Mouse (Mus musculus) limb, embryonic 14.5 days (tissue): ENCODE results near the gene Mlph. TPM values are rescaled to one million over a fixed set of nuclear protein-coding genes. Genes with fewer than 3 reads are reported as not detected.

Source experiments
- ATAC-seq: fragments of 200-750 bp; cut with Nextera tagmentation; 2 replicates; pipeline ENCODE4 v1.8.0; 2017; ENCODE audit warnings: low read depth, moderate number of reproducible peaks, moderate TSS enrichment; ENCODE audit not compliant: low FRiP score
- DNase-seq: peaks from one replicate; pipeline ENCODE4 v3.0.0-alpha.2; 2015; ENCODE audit warnings: low spot score
- H3K27ac ChIP-seq: fragments of 300-500 bp; sonication (generic); replicated peaks from 2 replicates; pipeline ENCODE4 v1.5.1; 2014; ENCODE audit warnings: low read depth, mild to moderate bottlenecking, low read length, moderate library complexity, mixed read lengths
- H3K27me3 ChIP-seq: fragments of 300-500 bp; sonication (generic); 2 replicates; pipeline ENCODE4 v1.6.1; 2014; ENCODE audit warnings: low read length, mixed read lengths; ENCODE audit not compliant: control insufficient read depth, insufficient read depth
- H3K36me3 ChIP-seq: fragments of 300-500 bp; sonication (generic); 2 replicates; pipeline ENCODE4 v1.6.1; 2014; ENCODE audit warnings: mild to moderate bottlenecking, low read length, moderate library complexity, mixed read lengths; ENCODE audit not compliant: control insufficient read depth, insufficient read depth
- H3K4me1 ChIP-seq: fragments of 300-500 bp; sonication (generic); 2 replicates; pipeline ENCODE4 v1.6.1; 2014; ENCODE audit warnings: antibody characterized with exemption, low read length, mixed read lengths; ENCODE audit not compliant: control insufficient read depth, insufficient read depth
- H3K4me2 ChIP-seq: fragments of 300-500 bp; sonication (generic); replicated peaks from 2 replicates; pipeline ENCODE4 v1.6.1; 2014; ENCODE audit warnings: low read depth, mild to moderate bottlenecking, low read length, moderate library complexity; ENCODE audit not compliant: severe bottlenecking
- H3K4me3 ChIP-seq: fragments of 300-500 bp; sonication (generic); replicated peaks from 2 replicates; pipeline ENCODE4 v1.5.1; 2014; ENCODE audit warnings: low read length
- H3K9ac ChIP-seq: fragments of 300-500 bp; sonication (generic); 2 replicates; pipeline ENCODE4 v1.6.1; 2014; ENCODE audit warnings: mild to moderate bottlenecking, low read depth, low read length, moderate library complexity; ENCODE audit not compliant: severe bottlenecking
- H3K9me3 ChIP-seq: fragments of 300-500 bp; sonication (generic); 2 replicates; pipeline ENCODE4 v1.6.1; 2016; ENCODE audit warnings: low read length; ENCODE audit not compliant: control insufficient read depth
- POLR2A ChIP-seq: fragments of 200-500 bp; IDR thresholded peaks from 2 replicates; pipeline ENCODE4 v1.8.0; 2012; ENCODE audit warnings: inconsistent platforms, mild to moderate bottlenecking, moderate library complexity, borderline replicate concordance; ENCODE audit not compliant: insufficient read depth, insufficient read length; ENCODE audit errors: extremely low read depth
- WGBS: fragments of 180-500 bp; shearing (Covaris S2); extraction: QIAGEN DNeasy Blood & Tissue Kit; methylation state at CpG from one replicate; pipeline ENCODE4 v1.1.7; 2014; 5-methylcytosine and 5-hydroxymethylcytosine counted together
- polyA plus RNA-seq, 2 experiments: library from polyadenylated mRNA; depleted of rRNA in 1 of 2; stranded (reverse) in 1 of 2; unstranded in 1 of 2; fragments of >200 nt; fragmentation: Nextera tagmentation in 1 of 2; extraction: Ambion mirVana in 1 of 2; gene quantifications; 2 replicates each; pipeline versions ENCODE4 v1.2.1 to v1.2.3; 2012 to 2014

The Mlph gene
- polyA plus RNA-seq, 2 experiments, result 1.3 to 1.5 TPM

GRCm38 (mm10) chr1:90997136-90997535, 82.3 kb downstream of the Mlph start:
- Histone ChIP-seq H3K9ac (no peak overlapping the region), H3K4me1 (peaks cover 11% of the 10 kb centered on the region; the same call in 1 of the 2 replicates), H3K27ac (no peak overlapping the region), H3K27me3 (no peaks in the 10 kb centered on the region), H3K9me3 (no peaks in the 10 kb centered on the region), H3K4me3 (no peak overlapping the region), H3K36me3 (no peaks in the 10 kb centered on the region), H3K4me2 (no peak overlapping the region)
- ATAC-seq, result no peak
- TF ChIP-seq POLR2A, result no peak
- no peak for DNase-seq
- WGBS, result 67% methylated on average over 4 of the region's 4 CpGs

GRCm38 (mm10) chr1:90997641-90998040, 82.8 kb downstream of the Mlph start:
- Histone ChIP-seq H3K4me1 (peaks cover 11% of the 10 kb centered on the region; the same call in 1 of the 2 replicates), H3K27ac (no peak overlapping the region), H3K9me3 (no peaks in the 10 kb centered on the region), H3K36me3 (no peaks in the 10 kb centered on the region), H3K4me2 (no peak overlapping the region; the same call in 1 of the 2 replicates), H3K4me3 (peak overlapping the region; percentile 73; the same call in 1 of the 2 replicates), H3K9ac (peak overlapping the region; percentile 83; the same call in 1 of the 2 replicates), H3K27me3 (no peaks in the 10 kb centered on the region)
- 86% methylated on average over 5 of the region's 5 CpGs for WGBS
- ATAC-seq (no peak), DNase-seq (no peak)
- TF ChIP-seq POLR2A, result no peak

DNA sequence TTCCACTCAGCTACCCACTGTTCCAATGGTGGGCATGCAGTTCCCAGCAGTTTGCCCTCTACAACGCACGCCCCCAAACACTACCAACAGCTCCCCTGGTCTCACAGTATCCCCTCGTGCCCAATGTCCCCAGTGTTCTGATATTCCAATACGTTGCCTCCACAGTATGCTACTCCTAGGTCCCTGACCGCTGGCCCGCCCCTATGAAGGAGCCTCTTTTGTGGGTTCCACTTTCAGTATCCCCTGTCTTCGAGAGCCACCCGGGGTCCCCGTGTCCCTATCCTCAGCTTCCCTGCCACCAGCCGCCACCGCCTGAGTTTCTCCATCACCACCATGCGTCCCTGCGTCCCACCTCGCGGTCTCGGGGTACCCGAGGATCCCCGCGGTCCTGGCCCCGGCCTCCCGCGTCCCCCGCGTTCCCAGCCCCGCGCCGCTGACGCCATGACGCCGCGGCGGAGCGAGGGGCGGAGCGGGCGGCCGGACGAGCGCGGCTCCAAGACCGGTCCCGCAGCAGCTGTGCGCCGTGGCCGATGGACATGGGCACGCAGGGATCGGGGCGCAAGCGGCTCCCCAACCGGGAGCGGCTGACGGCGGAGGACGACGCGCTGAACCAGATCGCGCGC, 83.5 kb downstream of the Mlph start, which contains the start of gene Lrrfip1:
TSS of gene Lrrfip1 (plus strand) at position 470 of the 623 bp plus-strand sequence.
- Histone ChIP-seq H3K4me2 (peak within 1 kb of the TSS; percentile 98), H3K9me3 (no peaks in the 10 kb centered on the region), H3K36me3 (no peaks in the 10 kb centered on the region), H3K9ac (peak within 1 kb of the TSS; percentile 83), H3K4me1 (peaks cover 11% of the 10 kb centered on the region; the same call in 1 of the 2 replicates), H3K27me3 (no peaks in the 10 kb centered on the region), H3K27ac (no peak within 1 kb of the TSS; the same call in 1 of the 2 replicates), H3K4me3 (peak within 1 kb of the TSS; percentile 73)
- DNase-seq (peak; percentile 17), ATAC-seq (peak; percentile 87)
- 2% methylated on average over 40 of the region's 59 CpGs for WGBS
- 0 out of 2 replicates have a peak, but pooled peaks have one; percentile 50 for TF ChIP-seq POLR2A

DNA sequence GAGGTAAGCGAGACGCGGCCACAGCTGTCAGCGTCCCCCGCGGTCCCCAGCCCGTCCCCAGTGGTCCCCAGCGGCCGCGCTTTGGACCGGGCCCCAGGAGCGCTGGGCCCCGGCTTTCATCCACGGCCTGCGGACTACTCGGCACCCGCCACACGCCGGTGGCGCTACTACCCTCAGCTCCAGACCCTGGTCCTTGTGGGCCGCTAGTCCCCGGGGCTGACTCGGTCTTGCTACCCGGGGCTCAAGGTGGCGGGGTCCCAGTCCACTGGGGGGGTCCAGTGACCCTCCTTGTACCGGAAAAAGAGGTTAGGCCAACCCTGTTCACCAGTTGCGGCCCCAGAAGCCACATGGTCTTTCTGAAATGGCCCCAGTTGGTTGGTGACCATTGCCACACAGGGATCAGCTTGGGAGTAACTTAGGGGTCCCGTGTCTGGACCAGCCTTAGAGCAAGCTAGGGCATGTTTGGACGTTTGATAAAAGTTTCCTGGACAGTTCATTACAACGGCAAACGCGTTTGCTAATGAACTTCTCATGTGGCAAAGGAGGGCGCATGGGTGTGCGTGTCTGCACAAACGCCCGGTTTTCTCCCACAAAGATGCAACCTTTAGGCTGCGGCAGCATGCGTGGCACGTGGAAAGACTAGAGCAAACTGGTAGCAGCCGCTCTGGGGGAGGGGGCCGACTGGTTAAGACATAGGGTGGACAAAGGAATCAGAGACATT, 84.2 kb downstream of the Mlph start:
- peak overlapping the region; percentile 73 for H3K4me3 ChIP-seq
- H3K4me1 ChIP-seq, result peaks cover 11% of the 10 kb centered on the region; the same call in 1 of the 2 replicates
- H3K27me3 ChIP-seq, result no peaks in the 10 kb centered on the region
- no peaks in the 10 kb centered on the region for H3K9me3 ChIP-seq
- TF ChIP-seq POLR2A, result no peak
- no peak overlapping the region for H3K27ac ChIP-seq
- no peaks in the 10 kb centered on the region for H3K36me3 ChIP-seq
- H3K4me2 ChIP-seq, result peak overlapping the region; percentile 98
- H3K9ac ChIP-seq, result peak overlapping the region; percentile 83
- DNase-seq (no peak), ATAC-seq (peak; percentile 70)
- under 1% methylated on average over 39 of the region's 41 CpGs for WGBS

DNA sequence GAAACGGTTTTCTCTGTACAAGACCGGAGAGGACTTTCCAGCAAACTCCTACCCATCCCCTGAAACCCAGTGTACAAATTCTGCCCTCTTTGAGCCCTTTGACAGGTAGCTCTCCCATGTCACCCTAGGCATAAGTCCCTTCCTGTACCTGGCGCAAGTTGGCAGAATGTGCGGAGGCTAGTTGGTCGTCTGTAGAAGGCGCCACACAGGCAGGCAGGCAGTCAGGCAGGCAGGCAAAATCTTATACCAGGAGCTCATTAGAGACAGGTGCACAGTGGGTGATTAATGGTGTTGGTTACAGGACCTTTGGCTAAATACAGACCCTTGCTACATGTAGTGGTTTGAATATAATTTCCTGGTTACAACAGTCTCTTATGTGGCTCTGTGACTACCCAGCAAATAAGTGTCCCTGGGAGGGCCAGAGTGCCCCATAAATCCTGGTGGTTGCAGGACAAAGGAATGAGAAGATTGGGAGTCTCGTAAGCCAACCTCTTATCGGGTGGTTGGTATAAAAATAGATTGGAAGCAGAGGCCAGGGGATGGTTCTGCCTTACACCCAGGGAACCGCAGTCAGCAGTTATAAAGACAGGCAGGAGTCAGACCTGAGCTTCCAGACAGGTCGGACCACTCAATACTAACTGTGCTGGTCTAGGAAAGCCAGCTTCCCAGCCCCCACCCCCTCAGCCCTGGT, 85.2 kb downstream of the Mlph start:
- no peaks in the 10 kb centered on the region for H3K9me3 ChIP-seq

More for the DNA sequence above, 85.2 kb downstream of the Mlph start:
- H3K4me1 ChIP-seq, result peaks cover 11% of the 10 kb centered on the region; the same call in 1 of the 2 replicates
- WGBS, result 54% methylated on average over 10 of the region's 10 CpGs
- DNase-seq, result no peak
- H3K27ac ChIP-seq, result no peak overlapping the region
- H3K27me3 ChIP-seq, result no peaks in the 10 kb centered on the region
- H3K36me3 ChIP-seq, result no peaks in the 10 kb centered on the region
- peak overlapping the region; percentile 73 for H3K4me3 ChIP-seq
- H3K4me2 ChIP-seq, result peak overlapping the region; percentile 98; the same call in 1 of the 2 replicates
- TF ChIP-seq POLR2A, result no peak
- no peak for ATAC-seq
- peak overlapping the region; percentile 83; the same call in 1 of the 2 replicates for H3K9ac ChIP-seq

Other genes starting within 250 kb of the Mlph start
- gene Col6a3, start 71.1 kb upstream of the Mlph start, polyA plus RNA-seq (2012; rRNA removed), result 291 and 326 TPM in 2 replicates
- gene Col6a3, start 71.1 kb upstream of the Mlph start, polyA plus RNA-seq (2014; fragmentation: Nextera tagmentation; extraction: Ambion mirVana), result 204 and 224 TPM in 2 replicates
- gene Prlh, start 38.0 kb downstream of the Mlph start, polyA plus RNA-seq (2012; rRNA removed), result not detected in 2 replicates
- not detected in 2 replicates for gene Prlh, start 38.0 kb downstream of the Mlph start, polyA plus RNA-seq (2014; fragmentation: Nextera tagmentation; extraction: Ambion mirVana)
- gene Rab17, start 54.6 kb downstream of the Mlph start, polyA plus RNA-seq (2012; rRNA removed), result 0.76 and 0.78 TPM in 2 replicates
- gene Rab17, start 54.6 kb downstream of the Mlph start, polyA plus RNA-seq (2014; fragmentation: Nextera tagmentation; extraction: Ambion mirVana), result 1.0 and 1.6 TPM in 2 replicates
- gene Lrrfip1, start 83.7 kb downstream of the Mlph start, polyA plus RNA-seq (2012; rRNA removed), result 27.6 and 41.6 TPM in 2 replicates
- gene Lrrfip1, start 83.7 kb downstream of the Mlph start, polyA plus RNA-seq (2014; fragmentation: Nextera tagmentation; extraction: Ambion mirVana), result 41.6 and 44.3 TPM in 2 replicates
- gene Rbm44, start 230.0 kb downstream of the Mlph start, polyA plus RNA-seq (2012; rRNA removed), result 0.51 and 0.60 TPM in 2 replicates
- gene Rbm44, start 230.0 kb downstream of the Mlph start, polyA plus RNA-seq (2014; fragmentation: Nextera tagmentation; extraction: Ambion mirVana), result 0.78 and 0.95 TPM in 2 replicates